Mouse (Mus musculus) midbrain, postnatal 0 days (tissue): ENCODE data around the gene Acoxl. TPM values are rescaled to one million over a fixed set of nuclear protein-coding genes. Genes with fewer than 3 reads are reported as not detected.

ENCODE experiments used
- ATAC-seq: fragments of 200-750 bp; cut with Nextera tagmentation; 2 replicates; pipeline ENCODE4 v1.8.0; 2017; ENCODE audit warnings: moderate number of reproducible peaks, mild to moderate bottlenecking, moderate TSS enrichment, moderate library complexity; ENCODE audit not compliant: low FRiP score
- DNase-seq: peaks from one replicate; pipeline ENCODE4 v3.0.0-alpha.2; 2015; ENCODE audit warnings: low spot score
- H3K27ac ChIP-seq: fragments of 300-500 bp; sonication (generic); 2 replicates; pipeline ENCODE4 v1.5.1; 2014; ENCODE audit warnings: low read depth, mild to moderate bottlenecking, low read length, mixed read lengths
- H3K27me3 ChIP-seq: fragments of 300-500 bp; sonication (generic); 2 replicates; pipeline ENCODE4 v1.6.1; 2014; ENCODE audit warnings: low read length, control low read depth, mixed read lengths; ENCODE audit not compliant: insufficient read depth
- H3K36me3 ChIP-seq: fragments of 300-500 bp; sonication (generic); 2 replicates; pipeline ENCODE4 v1.6.1; 2014; ENCODE audit warnings: low read length, control low read depth, mixed read lengths; ENCODE audit not compliant: insufficient read depth
- H3K4me1 ChIP-seq: fragments of 300-500 bp; sonication (generic); 2 replicates; pipeline ENCODE4 v1.6.1; 2014; ENCODE audit warnings: mild to moderate bottlenecking, control low read depth, antibody characterized with exemption, low read length, mixed read lengths; ENCODE audit not compliant: insufficient read depth
- H3K4me2 ChIP-seq: fragments of 300-500 bp; sonication (generic); 2 replicates; pipeline ENCODE4 v1.6.1; 2014; ENCODE audit warnings: low read depth, mild to moderate bottlenecking, low read length, mixed read lengths; ENCODE audit not compliant: poor library complexity, severe bottlenecking
- H3K4me3 ChIP-seq: fragments of 300-500 bp; sonication (generic); 2 replicates; pipeline ENCODE4 v1.5.1; 2014; ENCODE audit warnings: low read depth, mild to moderate bottlenecking, low read length, moderate library complexity
- H3K9ac ChIP-seq: fragments of 300-500 bp; sonication (generic); replicated peaks from 2 replicates; pipeline ENCODE4 v1.6.1; 2014; ENCODE audit warnings: mild to moderate bottlenecking, low read length, moderate library complexity, mixed read lengths; ENCODE audit not compliant: poor library complexity, severe bottlenecking
- H3K9me3 ChIP-seq: fragments of 300-500 bp; sonication (generic); 2 replicates; pipeline ENCODE4 v1.6.1; 2016; ENCODE audit warnings: low read length, control low read depth
- CTCF ChIP-seq: IDR thresholded peaks from 2 replicates; pipeline ENCODE4 v1.5.1; 2016; ENCODE audit warnings: antibody characterized with exemption, mild to moderate bottlenecking
- WGBS: fragments of 180-500 bp; shearing (Covaris S2); extraction: QIAGEN DNeasy Blood & Tissue Kit; methylation state at CpG from one replicate; pipeline ENCODE4 v1.1.7; 2014; 5-methylcytosine and 5-hydroxymethylcytosine counted together
- polyA plus RNA-seq: library from polyadenylated mRNA; unstranded; fragments of >200 nt; fragmentation: Nextera tagmentation; extraction: Ambion mirVana; gene quantifications from 2 replicates; pipeline ENCODE4 v1.2.1, GENCODE M21; 2015
- total RNA-seq: library from RNA; depleted of rRNA; stranded (reverse); fragments of >200 nt; gene quantifications from 2 replicates; pipeline ENCODE4 v1.2.3, GENCODE M21; 2014; rRNA removed

Gene Acoxl
- 0.05 TPM in 1 of 2 replicates, not detected in the other for total RNA-seq
- 0.12 and 0.31 TPM in 2 replicates for polyA plus RNA-seq

GRCm38 (mm10) chr2:127838576-127838975, at the start of gene Acoxl:
TSS of gene Acoxl (plus strand) at chr2:127838876.
- WGBS = 68% methylated on average over 7 of the region's 7 CpGs
- ATAC-seq (no peak), DNase-seq (no peak)
- H3K27me3 ChIP-seq = peaks cover 12% of the 10 kb centered on the region
- H3K36me3 ChIP-seq = no peaks in the 10 kb centered on the region
- no peak within 1 kb of the TSS for H3K9ac ChIP-seq
- no peak within 1 kb of the TSS for H3K27ac ChIP-seq
- H3K9me3 ChIP-seq = no peaks in the 10 kb centered on the region
- TF ChIP-seq CTCF = no peak
- no peak within 1 kb of the TSS for H3K4me3 ChIP-seq
- H3K4me1 ChIP-seq = no peaks in the 10 kb centered on the region
- no peak within 1 kb of the TSS for H3K4me2 ChIP-seq

GRCm38 (mm10) chr2:127789138-127789537, 49.5 kb upstream of the Acoxl start:
- no peak for TF ChIP-seq CTCF
- Histone ChIP-seq H3K27ac (peak overlapping the region; percentile 38; the same call in 1 of the 2 replicates), H3K4me1 (peaks cover 7% of the 10 kb centered on the region; the same call in 1 of the 2 replicates), H3K4me3 (peak overlapping the region; percentile 68), H3K9me3 (no peaks in the 10 kb centered on the region), H3K27me3 (no peaks in the 10 kb centered on the region), H3K4me2 (peak overlapping the region; percentile 69), H3K36me3 (no peaks in the 10 kb centered on the region), H3K9ac (peak overlapping the region; percentile 72; the same call in 1 of the 2 replicates)
- DNase-seq = no peak
- no peak for ATAC-seq
- WGBS = 5% methylated on average over 11 of the region's 11 CpGs

GRCm38 (mm10) chr2:127789651-127790270, 48.9 kb upstream of the Acoxl start:
- no peaks in the 10 kb centered on the region for H3K9me3 ChIP-seq
- no peaks in the 10 kb centered on the region for H3K27me3 ChIP-seq
- DNase-seq (no peak), ATAC-seq (no peak)
- 18% methylated on average over 9 of the region's 9 CpGs for WGBS
- no peak overlapping the region for H3K4me3 ChIP-seq
- peaks cover 7% of the 10 kb centered on the region; the same call in 1 of the 2 replicates for H3K4me1 ChIP-seq
- peak overlapping the region; percentile 69 for H3K4me2 ChIP-seq
- H3K27ac ChIP-seq = no peak overlapping the region
- H3K36me3 ChIP-seq = no peaks in the 10 kb centered on the region
- no peak overlapping the region for H3K9ac ChIP-seq
- no peak for TF ChIP-seq CTCF

- TF ChIP-seq CTCF = no peak
- no peaks in the 10 kb centered on the region for H3K27me3 ChIP-seq
- 1% methylated on average over 37 of the region's 37 CpGs for WGBS
Measured at GRCm38 (mm10) chr2:127791919-127792603, 46.6 kb upstream of the Acoxl start, which contains the start of gene Mtln. TSS of gene Mtln (minus strand) at chr2:127792488.

DNA sequence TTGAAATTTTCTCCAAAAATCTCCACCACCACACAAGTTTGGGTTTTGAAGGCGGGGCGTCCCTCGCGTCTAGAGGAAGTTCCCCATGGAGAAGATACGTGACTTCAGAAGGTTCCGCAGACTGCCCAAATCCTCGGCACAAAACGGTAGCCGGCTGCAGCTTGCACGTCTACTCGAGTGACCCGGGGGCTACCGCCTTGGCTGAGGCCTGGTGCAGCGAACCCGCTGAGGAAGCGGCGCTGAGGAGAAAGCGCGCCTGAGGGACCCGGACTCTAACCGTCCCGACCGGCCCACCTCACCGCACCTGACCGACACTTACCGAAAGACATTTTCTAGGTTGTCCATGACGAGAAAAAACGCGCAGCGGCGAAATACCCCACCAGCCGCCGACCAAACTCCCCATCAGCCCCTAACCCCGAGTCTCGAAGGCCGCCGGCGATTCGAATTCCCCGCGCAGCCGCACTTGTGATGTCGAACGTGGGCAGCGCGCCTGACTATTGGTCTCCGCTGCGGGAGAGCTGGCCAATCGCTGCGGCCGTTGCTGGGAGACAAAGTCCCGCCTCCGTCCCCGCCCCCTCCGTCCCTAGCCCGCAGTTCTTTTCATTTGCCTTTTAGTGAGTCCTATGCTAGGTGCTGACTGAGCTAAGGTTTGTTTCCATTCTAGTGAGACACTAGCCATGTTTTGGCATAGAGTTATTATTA, 7.1 kb upstream of the Acoxl start, which contains the start of gene Bub1:
Bub1 (minus strand) TSS at position 465 of the 702 bp plus-strand sequence.
- no peak for TF ChIP-seq CTCF
- WGBS = under 1% methylated on average over 56 of the region's 56 CpGs
- Histone ChIP-seq H3K27ac (no peak within 1 kb of the TSS), H3K36me3 (no peaks in the 10 kb centered on the region), H3K9ac (0 out of 2 replicates have a peak within 1 kb of the TSS, but pooled peaks have one; percentile 19), H3K4me1 (no peaks in the 10 kb centered on the region), H3K4me2 (peak within 1 kb of the TSS; percentile 92), H3K4me3 (peak within 1 kb of the TSS; percentile 51), H3K9me3 (no peaks in the 10 kb centered on the region), H3K27me3 (no peaks in the 10 kb centered on the region)
- DNase-seq (peak; percentile 96), ATAC-seq (peak; percentile 98)

More at GRCm38 (mm10) chr2:127791919-127792603, 46.6 kb upstream of the Acoxl start, which contains the start of gene Mtln:
- H3K4me1 ChIP-seq = peaks cover 7% of the 10 kb centered on the region; the same call in 1 of the 2 replicates
- peak within 1 kb of the TSS; percentile 75 for H3K4me3 ChIP-seq
- peak within 1 kb of the TSS; percentile 84 for H3K27ac ChIP-seq
- peak within 1 kb of the TSS; percentile 53 for H3K4me2 ChIP-seq
- DNase-seq (peak; percentile 96), ATAC-seq (peak; percentile 96)
- H3K9me3 ChIP-seq = no peaks in the 10 kb centered on the region
- H3K36me3 ChIP-seq = no peaks in the 10 kb centered on the region
- peak within 1 kb of the TSS; percentile 74 for H3K9ac ChIP-seq
